Mouse (Mus musculus) ES-Bruce4 (cell line): Measurements from ENCODE around the gene Cox4i1.

ENCODE experiments used
- CTCF ChIP-seq: IDR thresholded peaks from one replicate; pipeline ENCODE4 v1.8.1; 2011; ENCODE audit warnings: low read depth, low read length
- POLR2A ChIP-seq: IDR thresholded peaks from one replicate; pipeline ENCODE4 v1.8.1; 2011; ENCODE audit warnings: low read length; ENCODE audit not compliant: insufficient read depth

- TF ChIP-seq CTCF (no peak), POLR2A (no peak)
Observed at GRCm38 (mm10) chr8:120644663-120645062, 23.4 kb upstream of the Cox4i1 start.
